Mouse (Mus musculus) embryo, embryonic 10 days (tissue): ENCODE results near the gene Rere.

ENCODE experiments used
- DNase-seq: peaks from one replicate; pipeline ENCODE4 v3.0.0-alpha.2; 2015; ENCODE audit warnings: low spot score

Gene Rere

DNA sequence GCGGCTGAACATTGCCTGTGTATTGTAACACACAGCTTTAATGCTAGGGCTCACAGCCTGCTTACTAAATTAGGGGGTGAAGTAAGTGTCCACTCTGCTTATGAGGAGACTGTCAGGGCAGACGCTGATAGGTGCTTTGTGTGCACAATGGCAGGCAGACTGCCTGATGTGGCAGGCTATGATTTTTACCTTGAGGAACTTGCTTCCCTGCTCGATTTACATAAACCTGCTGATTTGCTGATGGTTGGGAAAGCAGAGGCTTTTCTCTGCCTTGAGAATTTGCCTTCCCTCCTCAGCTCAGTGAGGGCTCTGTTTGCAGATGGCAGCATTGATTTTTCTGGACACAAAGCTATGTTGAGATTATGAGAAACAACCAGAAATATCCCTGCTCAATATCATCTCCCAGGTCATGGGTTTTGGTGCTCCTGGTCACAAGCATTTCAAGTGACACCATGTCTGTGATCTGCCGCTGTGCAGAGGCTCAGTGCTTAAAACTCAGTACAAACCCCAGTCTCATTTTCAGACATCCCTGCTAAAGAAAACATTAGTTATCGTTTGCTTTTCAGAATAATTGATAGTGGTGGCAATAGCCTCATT, 145.5 kb downstream of the Rere start:
- DNase-seq: peak; percentile 36

DNA sequence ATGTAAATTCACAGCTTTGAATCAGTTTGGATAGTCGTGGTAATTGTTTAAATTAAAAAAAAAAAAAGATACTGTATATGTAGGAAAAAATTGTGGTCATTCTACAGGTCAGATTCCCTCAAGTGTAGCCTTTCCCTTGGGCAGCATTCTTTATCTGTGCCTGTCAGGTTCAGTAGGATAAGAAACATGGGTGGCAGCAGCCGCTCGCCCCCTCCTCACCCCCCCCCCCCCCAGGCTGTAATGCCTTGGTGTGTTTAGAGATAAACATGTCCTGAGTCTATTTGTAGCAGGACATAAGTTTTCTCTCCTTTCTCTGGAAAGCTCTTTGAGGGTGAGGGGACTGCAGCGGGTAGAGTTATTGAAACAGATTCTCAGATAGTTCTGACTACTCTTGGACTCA, 147.3 kb downstream of the Rere start:
- DNase-seq: no peak

DNA sequence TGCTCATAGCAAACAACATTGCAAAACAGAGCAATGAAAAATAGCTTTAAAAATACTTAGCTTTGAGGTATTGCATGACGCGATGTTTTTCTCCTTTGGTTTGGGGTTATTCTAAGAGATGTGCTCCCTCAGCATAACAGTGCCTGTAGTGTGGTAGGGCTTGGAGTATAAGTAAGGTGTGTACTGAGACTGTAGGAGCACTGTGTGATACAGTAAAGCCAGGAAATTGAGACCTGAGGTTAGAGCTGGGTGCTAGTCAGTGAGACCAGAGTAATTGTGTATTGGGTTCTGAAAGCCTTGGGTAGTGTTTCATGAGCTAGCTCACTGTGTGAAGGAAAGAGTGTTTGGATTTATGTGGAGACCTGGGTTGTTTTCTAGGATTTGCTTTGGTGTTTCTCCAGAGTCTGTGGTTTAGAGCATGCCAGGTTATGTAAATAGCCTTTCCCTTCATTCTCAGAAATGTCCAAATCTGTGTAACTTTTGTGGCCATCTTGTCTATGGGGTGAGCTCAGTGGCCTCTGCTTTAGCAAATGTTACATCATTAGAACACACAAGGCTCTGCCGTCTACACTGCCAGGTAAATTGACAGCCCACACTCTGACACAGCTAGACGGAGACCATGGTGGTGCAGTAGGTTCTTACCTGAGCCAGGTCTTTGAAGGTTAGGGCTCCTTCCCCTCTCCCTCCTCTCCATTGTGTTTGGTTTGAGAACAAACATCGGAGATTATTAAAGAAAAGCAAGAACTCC, 152.6 kb downstream of the Rere start:
- no peak for DNase-seq

GRCm38 (mm10) chr4:150435590-150435989, 154.1 kb downstream of the Rere start:
- DNase-seq: no peak

DNA sequence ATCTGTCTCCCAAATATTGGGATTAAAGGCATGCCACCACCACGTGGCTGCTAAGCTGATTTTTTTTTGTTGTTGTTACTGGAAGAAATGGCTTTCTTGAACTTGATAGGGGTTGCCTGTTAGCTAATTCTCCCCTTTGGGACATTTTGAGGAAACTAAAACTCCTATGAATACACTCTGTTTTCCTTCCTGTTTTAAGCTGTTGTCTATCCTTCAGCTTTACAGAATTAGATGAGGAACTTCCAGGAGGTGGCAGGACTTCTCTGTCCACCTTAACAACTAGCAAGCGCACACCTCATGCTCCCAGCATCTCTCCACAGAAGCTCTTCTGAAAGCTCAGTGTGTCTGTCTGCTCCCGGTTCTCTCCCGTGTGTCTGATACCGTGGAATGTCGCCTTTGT, 157.2 kb downstream of the Rere start:
- no peak for DNase-seq

GRCm38 (mm10) chr4:150441931-150442330, 160.5 kb downstream of the Rere start:
- no peak for DNase-seq

DNA sequence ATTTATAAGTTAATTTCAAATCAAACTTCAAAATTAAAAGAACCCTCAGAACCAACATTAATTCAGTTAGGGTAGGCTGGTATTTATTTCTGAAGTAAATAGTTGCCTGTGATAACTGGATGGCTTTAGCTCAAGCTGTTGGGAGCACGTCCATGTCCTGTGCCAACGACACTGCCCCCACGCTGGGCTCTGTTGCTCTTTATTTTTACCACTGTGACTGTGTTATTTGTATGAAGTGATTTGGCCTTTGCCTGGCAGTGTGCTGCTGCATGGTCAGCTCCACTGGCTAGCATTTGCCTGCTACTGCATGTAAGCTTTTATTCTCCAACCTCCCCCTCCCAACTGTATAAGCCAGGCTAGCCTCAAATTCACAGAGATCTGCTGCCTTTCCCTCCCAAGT, 162.6 kb downstream of the Rere start:
- DNase-seq: no peak

DNA sequence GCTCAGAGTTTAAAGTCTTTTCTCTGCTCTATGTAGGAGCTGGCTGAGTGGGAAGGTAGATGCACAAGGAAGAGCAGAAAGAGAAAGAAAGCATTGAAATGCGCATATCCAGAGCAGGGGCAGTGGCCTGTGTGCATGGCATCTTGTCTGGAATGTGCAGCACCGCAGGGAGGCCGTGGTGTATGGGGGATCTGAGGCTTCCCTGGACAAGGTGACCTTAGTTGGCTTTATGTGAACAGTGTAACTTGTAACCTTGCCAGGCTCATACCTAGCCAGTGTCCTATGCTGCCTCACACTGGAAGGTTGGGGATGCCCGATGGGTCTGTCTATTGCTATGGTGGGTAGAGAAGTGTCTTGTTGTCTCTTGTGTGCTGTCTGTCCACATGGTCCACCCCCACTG, 165.2 kb downstream of the Rere start:
- DNase-seq: no peak

- DNase-seq: no peak
Observed at GRCm38 (mm10) chr4:150447517-150447916, 166.1 kb downstream of the Rere start.

- DNase-seq: no peak
Observed at GRCm38 (mm10) chr4:150448433-150448832, 167.0 kb downstream of the Rere start.

- DNase-seq: no peak
Observed at GRCm38 (mm10) chr4:150450081-150450691, 168.7 kb downstream of the Rere start.

GRCm38 (mm10) chr4:150452155-150452847, 170.9 kb downstream of the Rere start:
- no peak for DNase-seq

DNA sequence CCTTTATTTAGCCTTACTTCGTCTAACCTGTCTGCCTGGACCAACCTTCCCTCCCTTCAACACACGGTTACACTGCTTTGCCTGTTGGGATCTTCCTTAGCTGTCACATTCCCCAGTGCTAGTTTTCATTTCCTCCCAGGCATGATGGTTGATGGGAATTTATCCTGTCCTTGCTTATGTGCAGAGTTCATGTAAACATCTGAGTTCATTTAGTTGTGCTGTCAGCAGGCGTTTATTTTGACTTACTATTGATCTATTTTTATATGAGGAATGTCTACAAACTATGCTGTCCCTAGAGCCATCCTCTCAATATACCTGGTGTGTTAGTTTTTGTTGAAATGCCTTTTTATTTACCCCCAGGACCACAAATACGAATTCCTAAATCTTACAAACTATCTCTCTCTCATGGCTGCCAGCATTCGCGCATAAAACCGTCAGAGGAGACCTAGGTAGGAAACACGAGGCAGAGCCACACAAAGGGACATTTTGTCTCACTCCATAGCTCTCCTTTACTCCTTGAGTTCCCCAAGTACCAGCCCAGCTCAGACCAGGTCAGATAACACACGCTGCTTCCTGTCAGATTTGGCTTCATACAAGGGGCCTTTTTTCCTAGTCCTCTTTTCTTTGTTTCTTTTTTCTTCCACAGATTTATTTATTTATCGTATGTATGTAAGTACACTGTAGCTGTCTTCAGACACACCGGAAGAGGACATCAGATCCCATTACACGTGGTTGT, 173.3 kb downstream of the Rere start:
- no peak for DNase-seq

GRCm38 (mm10) chr4:150455750-150456149, 174.3 kb downstream of the Rere start:
- no peak for DNase-seq

DNA sequence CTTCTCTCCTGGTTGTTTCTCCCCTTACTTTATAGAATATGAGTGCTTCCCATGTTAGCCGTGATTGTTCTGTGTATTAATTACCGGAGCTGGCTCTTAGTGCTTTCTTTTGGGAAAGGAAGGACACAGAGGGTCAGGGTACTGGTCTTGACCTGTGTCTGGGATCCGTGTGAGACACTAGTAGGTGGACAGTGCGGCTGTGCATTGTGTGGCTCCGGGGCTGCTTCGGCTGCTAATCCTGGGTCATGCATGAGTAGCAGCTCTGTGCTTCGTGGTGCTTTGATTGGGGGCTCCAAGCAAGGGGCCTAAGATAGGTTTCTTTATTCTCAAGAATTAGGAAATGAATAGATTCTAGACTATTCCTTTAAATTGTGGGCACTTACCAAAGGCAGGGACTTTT, 175.0 kb downstream of the Rere start:
- no peak for DNase-seq

DNA sequence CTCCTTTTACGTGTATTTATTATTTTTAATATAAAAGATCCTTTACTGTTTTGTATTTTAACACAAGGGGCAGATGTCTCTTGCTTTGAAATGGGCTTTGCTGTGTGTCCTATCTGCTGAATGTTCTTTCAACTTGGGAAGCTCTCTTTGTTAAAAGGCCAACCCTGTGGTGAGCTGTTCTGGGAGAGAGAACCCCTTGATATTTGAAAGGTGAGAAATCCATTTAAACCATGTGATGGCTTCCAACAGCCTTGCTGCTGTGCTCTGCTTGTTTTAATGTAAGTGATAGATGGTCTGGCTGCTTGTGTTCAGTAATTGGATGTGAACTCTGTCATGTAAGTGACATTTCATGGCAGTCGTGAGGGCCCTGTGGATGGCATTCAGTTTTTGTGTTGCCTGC, 175.4 kb downstream of the Rere start:
- no peak for DNase-seq

- no peak for DNase-seq
Observed at GRCm38 (mm10) chr4:150457353-150457752, 175.9 kb downstream of the Rere start.

DNA sequence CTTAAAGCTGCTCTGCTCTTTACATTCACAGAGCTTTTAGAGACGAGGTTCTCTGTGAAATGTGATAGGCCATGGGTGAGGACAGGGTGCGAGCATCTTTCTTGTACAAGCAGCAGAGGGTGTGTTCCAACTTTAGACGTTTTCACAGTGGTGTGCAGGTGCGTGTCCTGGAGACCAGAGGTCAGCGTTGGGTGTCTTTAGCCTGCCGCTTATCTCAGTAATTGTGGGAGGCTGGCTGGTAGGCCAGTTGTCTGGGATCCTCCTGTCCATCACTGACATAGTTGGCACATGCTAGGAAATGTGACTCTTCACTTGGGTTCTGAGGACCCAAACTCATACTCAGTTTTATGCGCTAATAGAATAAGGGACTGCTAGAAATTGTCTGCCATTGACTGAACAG, 176.3 kb downstream of the Rere start:
- no peak for DNase-seq

DNA sequence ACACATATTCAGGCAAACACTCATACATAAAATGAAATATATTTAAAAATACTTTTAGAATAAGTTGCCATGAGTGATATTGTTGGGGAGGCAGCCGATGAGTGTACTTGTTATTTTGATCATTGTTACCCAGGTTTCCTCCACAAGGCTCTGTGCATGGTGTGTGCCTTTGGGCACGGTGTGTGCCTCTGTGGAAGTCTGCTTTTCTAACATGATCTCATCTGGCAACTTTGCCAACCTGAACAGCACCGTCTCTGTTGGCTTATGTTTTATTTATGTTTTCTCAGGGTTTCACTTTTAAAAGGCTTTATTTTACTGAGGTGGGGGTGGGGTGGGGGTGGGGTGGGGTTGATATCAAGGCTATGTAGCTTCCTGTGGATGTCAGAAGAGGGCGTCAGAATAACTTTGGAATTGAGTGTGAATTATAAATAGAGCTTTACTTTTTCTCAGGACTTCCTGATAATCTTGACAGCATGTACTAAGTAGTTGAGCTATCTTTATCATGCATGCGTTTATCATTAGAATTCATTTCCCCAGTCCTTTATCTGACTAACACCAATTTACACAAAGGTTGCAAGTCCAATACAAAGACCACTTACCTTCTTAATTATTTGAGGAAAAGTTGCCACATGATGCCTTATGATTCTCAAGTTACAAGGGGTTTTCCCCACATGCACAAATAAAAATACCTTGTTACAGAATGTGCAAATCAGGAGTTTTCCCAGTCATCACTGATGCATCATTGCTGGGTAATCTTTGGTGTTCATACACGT, 177.8 kb downstream of the Rere start:
- no peak for DNase-seq

GRCm38 (mm10) chr4:150460451-150460850, 179.0 kb downstream of the Rere start:
- DNase-seq: no peak

DNA sequence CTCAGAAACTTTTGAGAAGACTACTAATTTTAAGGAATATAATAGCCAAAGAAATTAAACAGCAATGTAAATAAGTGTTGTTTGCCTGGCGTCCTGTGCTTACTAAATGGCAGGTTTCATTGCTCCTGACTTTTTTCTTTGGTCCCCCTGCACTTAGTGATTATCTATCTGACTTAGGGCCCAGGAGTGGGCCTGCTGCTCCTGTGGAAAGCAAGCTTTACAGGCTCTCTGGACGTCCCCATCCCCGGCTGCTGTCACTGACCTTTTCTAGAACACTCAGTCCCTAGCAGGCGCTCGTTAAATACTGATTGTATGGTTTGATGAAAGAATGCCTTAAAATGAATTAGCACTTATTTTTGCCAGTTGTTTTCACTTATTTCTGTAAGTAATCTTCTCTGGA, 179.6 kb downstream of the Rere start:
- no peak for DNase-seq
